Mouse (Mus musculus) central nervous system, embryonic 18 days (tissue): ENCODE data around the gene Armc7. TPM values are rescaled to one million over a fixed set of nuclear protein-coding genes. Genes with fewer than 3 reads are reported as not detected.

Experiments
- polyA plus RNA-seq: library from polyadenylated mRNA; depleted of rRNA; stranded (reverse); fragments of >200 nt; gene quantifications from 2 replicates; pipeline ENCODE4 v1.2.3, GENCODE M21; 2012; rRNA removed

Armc7 gene
- 9.9 and 10.3 TPM in 2 replicates for polyA plus RNA-seq

GRCm38 (mm10) chr11:115475025-115475757 lies at the start of gene Armc7:
Gene Armc7 (plus strand): TSS chr11:115475667.

GRCm38 (mm10) chr11:115439906-115440595 lies 35.4 kb upstream of the Armc7 start, which contains the start of gene Trim80:
Gene Trim80 (plus strand): TSS chr11:115440545.

DNA sequence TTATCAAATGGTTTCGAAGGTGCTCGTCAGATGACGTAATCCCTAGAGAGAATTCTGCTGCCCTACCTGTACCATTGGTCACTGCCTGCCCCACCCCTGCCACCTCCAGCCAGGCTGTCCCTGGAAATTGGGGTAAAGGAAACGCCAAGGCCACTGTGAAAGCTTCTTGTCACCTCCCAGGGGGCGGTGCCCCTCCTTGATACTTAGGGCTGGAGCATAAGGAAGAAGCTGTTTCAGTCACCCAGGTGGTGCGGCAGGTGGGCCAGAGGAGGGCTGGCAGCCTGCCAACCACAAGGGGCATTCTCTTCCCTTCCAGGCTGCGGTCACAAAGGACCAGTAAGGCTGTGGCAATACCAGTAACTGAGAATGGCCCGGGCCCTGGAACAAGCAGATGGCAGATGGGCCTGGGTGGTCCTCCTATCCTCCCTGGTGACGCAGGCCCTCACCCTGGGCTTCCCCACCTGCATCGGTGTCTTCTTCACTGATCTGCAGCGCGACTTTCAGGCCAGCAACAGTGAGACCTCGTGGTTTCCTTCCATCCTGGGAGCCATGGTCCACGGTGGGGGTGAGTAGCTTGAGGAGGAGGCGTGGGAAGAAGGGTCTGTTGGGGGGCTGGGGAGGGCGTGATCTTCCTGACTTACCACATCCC lies 13.1 kb upstream of the Armc7 start, which contains the start of gene Slc16a5:
Gene Slc16a5 (plus strand): TSS at position 232 of the 649 bp plus-strand sequence.

DNA sequence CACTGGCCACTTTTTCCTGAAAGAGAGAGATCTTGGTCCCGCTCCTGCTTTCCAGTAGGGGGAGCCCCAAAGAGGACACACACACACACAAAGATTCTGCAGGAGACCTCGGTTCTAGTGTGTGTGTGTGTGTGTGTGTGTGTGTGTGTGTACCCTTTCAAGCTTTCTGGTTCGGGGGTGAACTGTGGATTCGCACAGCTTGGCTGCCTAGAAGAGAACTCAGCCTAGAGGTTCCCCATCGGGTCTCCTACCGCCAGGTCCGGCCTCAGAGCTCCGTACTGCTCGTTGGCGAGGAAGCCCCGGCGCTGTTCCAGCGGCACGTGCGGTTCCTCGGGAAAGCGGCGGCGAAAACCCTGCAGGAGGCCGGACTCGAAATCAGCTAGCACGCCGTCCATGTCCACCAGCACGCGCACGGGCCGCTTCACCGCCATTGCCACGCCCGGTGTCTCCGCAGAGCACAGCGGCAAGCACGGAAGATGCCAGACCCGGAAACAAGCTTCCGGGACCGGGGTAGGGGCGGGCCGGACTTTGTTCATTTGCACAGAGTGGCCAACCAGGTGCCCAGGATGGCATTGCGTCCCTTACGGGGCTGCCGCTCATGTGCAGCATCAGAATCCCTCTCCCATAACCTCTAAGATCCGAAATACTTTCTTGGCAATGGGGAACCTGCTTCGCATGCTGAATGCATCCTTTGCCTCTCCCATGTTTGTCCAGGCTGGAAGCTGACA lies 16.1 kb downstream of the Armc7 start, which contains the start of gene Nt5c:
Gene Nt5c (minus strand): TSS at position 507 of the 728 bp plus-strand sequence.

DNA sequence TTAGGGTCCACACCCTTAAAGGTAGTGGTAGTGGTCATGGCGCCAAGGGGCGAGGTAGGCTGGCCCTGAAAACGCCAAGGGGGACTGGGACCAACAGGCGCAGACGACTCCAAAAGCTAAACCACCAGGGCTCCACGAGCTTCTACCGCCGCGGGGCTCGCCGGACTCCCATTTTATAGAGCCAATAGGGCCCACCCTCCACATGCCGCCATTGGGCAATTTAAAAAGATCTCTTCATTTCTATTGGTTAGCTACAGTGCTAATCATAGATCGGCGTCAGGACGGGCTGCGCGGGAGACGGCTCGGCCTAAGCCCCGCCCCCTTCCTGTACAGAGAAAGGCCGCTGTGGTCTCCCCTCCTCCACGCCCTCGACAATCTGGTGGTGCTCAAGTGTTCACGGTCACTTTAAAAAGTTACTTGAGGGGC lies 38.8 kb downstream of the Armc7 start, which contains the start of gene Jpt1:
Gene Jpt1 (minus strand): TSS at position 150 of the 426 bp plus-strand sequence.

DNA sequence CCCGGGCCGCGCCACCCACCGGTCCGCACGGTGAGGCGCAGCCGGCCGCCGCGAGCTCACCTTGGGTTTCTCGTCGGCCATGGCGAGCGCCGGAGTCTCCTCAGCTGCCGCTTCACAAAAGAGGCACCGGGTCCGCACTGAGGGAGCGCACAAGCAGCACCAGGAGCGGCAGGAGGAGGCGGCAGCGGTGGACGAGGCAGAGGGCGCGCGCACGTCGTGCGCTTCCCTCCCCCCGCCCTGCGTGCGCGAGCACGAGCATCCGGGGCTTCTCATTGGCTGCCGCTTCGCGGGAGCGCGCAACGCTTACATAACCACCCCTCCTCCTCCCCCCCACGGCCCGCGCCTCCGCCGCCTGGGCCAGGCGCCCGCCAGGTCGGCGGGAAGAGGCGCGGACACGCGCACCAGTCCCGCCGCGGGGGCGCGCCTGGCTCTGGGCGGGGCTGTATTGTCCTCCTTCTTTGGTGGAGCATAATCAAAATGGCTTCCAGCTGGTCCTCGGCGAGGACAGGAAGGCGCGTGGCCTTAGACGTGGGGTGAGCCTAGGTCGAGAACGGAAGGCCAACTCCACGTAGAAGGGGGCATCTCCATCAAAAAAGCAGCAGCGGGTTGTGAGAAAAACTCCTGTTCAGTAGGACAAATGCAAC lies 60.7 kb downstream of the Armc7 start, which contains the start of gene Sumo2:
Gene Sumo2 (minus strand): TSS at position 239 of the 644 bp plus-strand sequence.

Other genes starting within 250 kb of the Armc7 start
- gene Grin2c, start 208.4 kb upstream of the Armc7 start, polyA plus RNA-seq = 2.6 and 3.1 TPM in 2 replicates
- gene Fdxr, start 198.6 kb upstream of the Armc7 start, polyA plus RNA-seq = 31.3 and 33.1 TPM in 2 replicates
- 4.2 and 4.5 TPM in 2 replicates for gene Fads6, start 178.0 kb upstream of the Armc7 start, polyA plus RNA-seq
- 0.07 and 0.16 TPM in 2 replicates for gene Otop2, start 168.5 kb upstream of the Armc7 start, polyA plus RNA-seq
- gene Ush1g, start 153.6 kb upstream of the Armc7 start, polyA plus RNA-seq = 0.06 and 0.13 TPM in 2 replicates
- gene Otop3, start 140.9 kb upstream of the Armc7 start, polyA plus RNA-seq = 0.62 and 0.68 TPM in 2 replicates
- gene Hid1, start 107.9 kb upstream of the Armc7 start, polyA plus RNA-seq = 56.4 and 69.3 TPM in 2 replicates
- 31.5 and 32.2 TPM in 2 replicates for gene Cdr2l, start 93.8 kb upstream of the Armc7 start, polyA plus RNA-seq
- gene Mrpl58, start 71.9 kb upstream of the Armc7 start, polyA plus RNA-seq = 103 and 122 TPM in 2 replicates
- gene Atp5h, start 55.7 kb upstream of the Armc7 start, polyA plus RNA-seq = 444 and 496 TPM in 2 replicates
- gene Kctd2, start 55.5 kb upstream of the Armc7 start, polyA plus RNA-seq = 49.7 and 50.7 TPM in 2 replicates
- gene Trim80, start 35.1 kb upstream of the Armc7 start, polyA plus RNA-seq = 0.09 TPM in 1 of 2 replicates, not detected in the other
- 0.10 TPM in 1 of 2 replicates, not detected in the other for gene Slc16a5, start 13.2 kb upstream of the Armc7 start, polyA plus RNA-seq
- gene Nt5c, start 16.2 kb downstream of the Armc7 start, polyA plus RNA-seq = 69.7 and 88.0 TPM in 2 replicates
- 1,339 and 1,384 TPM in 2 replicates for gene Jpt1, start 38.7 kb downstream of the Armc7 start, polyA plus RNA-seq
- 630 and 633 TPM in 2 replicates for gene Sumo2, start 60.6 kb downstream of the Armc7 start, polyA plus RNA-seq
- 122 and 125 TPM in 2 replicates for gene Nup85, start 88.8 kb downstream of the Armc7 start, polyA plus RNA-seq
- 40.5 and 43.5 TPM in 2 replicates for gene Mrps7, start 128.3 kb downstream of the Armc7 start, polyA plus RNA-seq
- 44.8 and 47.4 TPM in 2 replicates for gene Gga3, start 128.4 kb downstream of the Armc7 start, polyA plus RNA-seq
- gene Mif4gd, start 137.3 kb downstream of the Armc7 start, polyA plus RNA-seq = 20.5 and 21.5 TPM in 2 replicates
- gene Slc25a19, start 152.6 kb downstream of the Armc7 start, polyA plus RNA-seq = 71.3 and 78.6 TPM in 2 replicates
- 149 and 150 TPM in 2 replicates for gene Grb2, start 232.9 kb downstream of the Armc7 start, polyA plus RNA-seq